Mouse (Mus musculus): Measurements from ENCODE around the gene Krtap12-1.
"Not testable (repeated sequence)": the region's sequence is repeated elsewhere in the genome, so short reads cannot be mapped to it uniquely, and the experiment has no call there.

The Krtap12-1 gene

GRCm38 (mm10) chr10:77720299-77720698 is at the start of gene Krtap12-1:
Gene Krtap12-1 (plus strand): TSS chr10:77720599.
- DNase-seq (ENCODE audit: low spot score) = not testable (repeated sequence)

- no peak for DNase-seq (ENCODE audit: low spot score)
These were observed 49.7 kb upstream of the Krtap12-1 start for GRCm38 (mm10) chr10:77670710-77671109.

- DNase-seq (ENCODE audit: low spot score) = no peak
These were observed 48.9 kb upstream of the Krtap12-1 start for GRCm38 (mm10) chr10:77671519-77671918.

- DNase-seq (ENCODE audit: low spot score) = no peak
These were observed 46.6 kb upstream of the Krtap12-1 start for GRCm38 (mm10) chr10:77673765-77674164.

GRCm38 (mm10) chr10:77677562-77677961 is 42.8 kb upstream of the Krtap12-1 start:
- no peak for DNase-seq (ENCODE audit: low spot score)

GRCm38 (mm10) chr10:77682994-77683393 is 37.4 kb upstream of the Krtap12-1 start:
- DNase-seq (ENCODE audit: low spot score) = no peak

GRCm38 (mm10) chr10:77684181-77684580 is 36.2 kb upstream of the Krtap12-1 start:
- DNase-seq (ENCODE audit: low spot score) = no peak

GRCm38 (mm10) chr10:77685895-77686664 is 34.3 kb upstream of the Krtap12-1 start, which contains the start of gene Tspear:
Gene Tspear (plus strand): TSS chr10:77686569.
- no peak for DNase-seq (ENCODE audit: low spot score)

- no peak for DNase-seq (ENCODE audit: low spot score)
These were observed 33.4 kb upstream of the Krtap12-1 start for GRCm38 (mm10) chr10:77687021-77687420.

GRCm38 (mm10) chr10:77690356-77690807 is 30.0 kb upstream of the Krtap12-1 start, which contains the start of gene Gm19402:
Gene Gm19402 (minus strand): TSS chr10:77690757.
- not testable (repeated sequence) for DNase-seq (ENCODE audit: low spot score)

- DNase-seq (ENCODE audit: low spot score) = no peak
These were observed 23.3 kb upstream of the Krtap12-1 start, which contains the start of gene Gm9508 for GRCm38 (mm10) chr10:77697133-77697532. Gene Gm9508 (minus strand): TSS chr10:77697233.

GRCm38 (mm10) chr10:77706326-77706725 is 14.1 kb upstream of the Krtap12-1 start, which contains the start of gene Gm10272:
Gene Gm10272 (plus strand): TSS chr10:77706626.
- DNase-seq (ENCODE audit: low spot score) = no peak

GRCm38 (mm10) chr10:77709831-77710230 is 10.6 kb upstream of the Krtap12-1 start:
- DNase-seq (ENCODE audit: low spot score) = no peak

GRCm38 (mm10) chr10:77711157-77711556 is 9.2 kb upstream of the Krtap12-1 start, which contains the start of gene Gm10024:
Gene Gm10024 (plus strand): TSS chr10:77711457.
- not testable (repeated sequence) for DNase-seq (ENCODE audit: low spot score)

- DNase-seq (ENCODE audit: low spot score) = no peak
These were observed 6.7 kb upstream of the Krtap12-1 start for GRCm38 (mm10) chr10:77713734-77714133.

GRCm38 (mm10) chr10:77715507-77715906 is 4.9 kb upstream of the Krtap12-1 start, which contains the start of gene Gm10142:
Gene Gm10142 (plus strand): TSS chr10:77715807.
- DNase-seq (ENCODE audit: low spot score) = no peak

GRCm38 (mm10) chr10:77724855-77725254 is 4.5 kb downstream of the Krtap12-1 start:
- no peak for DNase-seq (ENCODE audit: low spot score)

- DNase-seq (ENCODE audit: low spot score) = no peak
These were observed 5.8 kb downstream of the Krtap12-1 start, which contains the start of gene Gm10100 for GRCm38 (mm10) chr10:77726186-77726585. Gene Gm10100 (plus strand): TSS chr10:77726486.

GRCm38 (mm10) chr10:77728280-77728679 is 7.9 kb downstream of the Krtap12-1 start:
- DNase-seq (ENCODE audit: low spot score) = no peak

- no peak for DNase-seq (ENCODE audit: low spot score)
These were observed 8.8 kb downstream of the Krtap12-1 start for GRCm38 (mm10) chr10:77729241-77729640.

GRCm38 (mm10) chr10:77735928-77736327 is 15.5 kb downstream of the Krtap12-1 start:
- DNase-seq (ENCODE audit: low spot score) = no peak

GRCm38 (mm10) chr10:77738929-77739328 is 18.5 kb downstream of the Krtap12-1 start:
- DNase-seq (ENCODE audit: low spot score) = no peak
